8 mouse cellular contexts compared by ENCODE assay signal in the genomic region with DNA sequence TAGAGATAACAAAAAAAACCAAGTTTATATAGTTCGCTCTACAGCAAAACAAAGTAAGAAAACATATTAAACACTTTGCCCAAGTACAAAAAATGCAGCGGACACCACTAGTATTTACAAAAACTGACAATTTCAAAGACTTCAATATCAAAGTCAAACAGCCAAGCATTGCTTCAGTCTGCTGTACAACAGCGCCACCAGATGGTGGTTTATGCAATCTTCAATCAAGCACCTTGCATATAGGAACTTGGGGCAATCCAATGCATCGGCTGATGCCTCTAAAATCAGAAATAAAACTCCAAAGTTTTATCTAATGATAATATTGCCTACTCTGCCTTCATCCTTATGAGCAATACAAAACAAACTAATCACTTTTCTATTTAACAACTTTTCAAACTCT. TPM values are rescaled to one million over a fixed set of nuclear protein-coding genes. Genes with fewer than 3 reads are reported as not detected.
DNase-seq lines count a peak whose midpoint lies in the region; ATAC-seq and TF ChIP-seq lines count a peak whose summit lies in the region.
"Had no signal": no experiment of that assay in that cellular context is flagged by ENCODE, and none has a peak within 500 bp of the region (broad histone marks: within the 10 kb centered on the region; RNA-seq: fewer than 3 reads in every experiment).

No protein-coding gene starts in this region.

- peak; percentile 84 for TF ChIP-seq CTCF in hindbrain, postnatal 0 days (IDR thresholded peaks at IDR 0.05; ENCODE audit: low read depth)

- H3K4me2 ChIP-seq in hindbrain, postnatal 0 days (ENCODE audit: low read depth, low read length) = no peak overlapping the region
- H3K4me2 ChIP-seq in liver, embryonic 13.5 days = no peak overlapping the region

- H3K9ac ChIP-seq in hindbrain, postnatal 0 days (replicated peaks; ENCODE audit: low read length) = no peak overlapping the region
- H3K9ac ChIP-seq in liver, embryonic 13.5 days = no peak overlapping the region

- WGBS in hindbrain, postnatal 0 days = 61% methylated on average over 4 of the region's 4 CpGs
- 55% methylated on average over 4 of the region's 4 CpGs for WGBS in liver, embryonic 13.5 days (ENCODE audit: insufficient replicate concordance)

- DNase-seq in ovary, postnatal 36 days (ENCODE audit: low spot score) = peak; percentile 23
- no peak for DNase-seq in ovary, adult 18-20 months (ENCODE audit: low spot score)
- DNase-seq in ZHBTc4 (ENCODE audit: low read depth, low spot score) = peak; percentile 74
- peak; percentile 36 to 53 for DNase-seq in cerebellum, postnatal 36 days
- peak; percentile 90 for DNase-seq in hindbrain, postnatal 0 days (ENCODE audit: low spot score)
- peak; percentile 12 for DNase-seq in liver, embryonic 13.5 days
- DNase-seq in right cerebral cortex, postnatal 10 days (ENCODE audit: low spot score in 2 of 2) = peak; percentile 54 to 76

- no peaks in the 10 kb centered on the region for H3K4me1 ChIP-seq in hindbrain, postnatal 0 days (ENCODE audit: insufficient read depth, low read length)
- no peaks in the 10 kb centered on the region for H3K4me1 ChIP-seq in liver, embryonic 13.5 days (replicated peaks)

- no peaks in the 10 kb centered on the region for H3K36me3 ChIP-seq in hindbrain, postnatal 0 days (ENCODE audit: insufficient read depth, low read length)
- peaks cover 12% of the 10 kb centered on the region for H3K36me3 ChIP-seq in liver, embryonic 13.5 days

- no peaks in the 10 kb centered on the region for H3K27me3 ChIP-seq in hindbrain, postnatal 0 days (ENCODE audit: insufficient read depth, low read length)
- H3K27me3 ChIP-seq in liver, embryonic 13.5 days = no peaks in the 10 kb centered on the region

- H3K9me3 ChIP-seq in hindbrain, postnatal 0 days (ENCODE audit: low read length) = no peaks in the 10 kb centered on the region
- H3K9me3 ChIP-seq in liver, embryonic 13.5 days (replicated peaks) = no peaks in the 10 kb centered on the region

- no peak overlapping the region for H3K27ac ChIP-seq in hindbrain, postnatal 0 days
- H3K27ac ChIP-seq in liver, embryonic 13.5 days = no peak overlapping the region

- no peak for ATAC-seq in hindbrain, postnatal 0 days
- ATAC-seq in liver, embryonic 13.5 days (ENCODE audit: low read depth) = no peak

- no peak overlapping the region for H3K4me3 ChIP-seq in hindbrain, postnatal 0 days (ENCODE audit: low read length)
- no peak overlapping the region for H3K4me3 ChIP-seq in liver, embryonic 13.5 days (replicated peaks)

RNA-seq across cellular contexts. Expression of gene Gm10306, which starts 38.7 kb away (rescaled TPM):
- not detected in 2 replicates for total RNA-seq in hindbrain, postnatal 0 days (2014; rRNA removed)
- polyA plus RNA-seq in hindbrain, postnatal 0 days (2015; fragmentation: Nextera tagmentation; extraction: Ambion mirVana) = 0.45 TPM in 1 of 2 replicates, not detected in the other
- 0.21 TPM in 1 of 2 replicates, not detected in the other for polyA plus RNA-seq in liver, embryonic 13.5 days (2015; fragmentation: Nextera tagmentation; extraction: Ambion mirVana)
- polyA plus RNA-seq: small intestine, adult 2 months had no signal

RNA-seq across cellular contexts. Expression of gene Caap1, which starts 39.0 kb away (rescaled TPM):
- 8.5 and 9.4 TPM in 2 replicates for total RNA-seq in hindbrain, postnatal 0 days (2014; rRNA removed)
- polyA plus RNA-seq in hindbrain, postnatal 0 days (2015; fragmentation: Nextera tagmentation; extraction: Ambion mirVana) = 10.3 and 11.0 TPM in 2 replicates
- polyA plus RNA-seq in liver, embryonic 13.5 days (2015; fragmentation: Nextera tagmentation; extraction: Ambion mirVana) = 11.8 and 15.7 TPM in 2 replicates
